Mouse (Mus musculus) adrenal gland, postnatal 0 days (tissue): ENCODE data around the gene Slc18a3. TPM values are rescaled to one million over a fixed set of nuclear protein-coding genes. Genes with fewer than 3 reads are reported as not detected.

Source experiments
- polyA plus RNA-seq: library from polyadenylated mRNA; unstranded; fragments of >200 nt; fragmentation: Nextera tagmentation; extraction: Ambion mirVana; gene quantifications from 2 replicates; pipeline ENCODE4 v1.2.1, GENCODE M21; 2015

Gene Slc18a3
- polyA plus RNA-seq, result 0.72 and 2.7 TPM in 2 replicates

DNA sequence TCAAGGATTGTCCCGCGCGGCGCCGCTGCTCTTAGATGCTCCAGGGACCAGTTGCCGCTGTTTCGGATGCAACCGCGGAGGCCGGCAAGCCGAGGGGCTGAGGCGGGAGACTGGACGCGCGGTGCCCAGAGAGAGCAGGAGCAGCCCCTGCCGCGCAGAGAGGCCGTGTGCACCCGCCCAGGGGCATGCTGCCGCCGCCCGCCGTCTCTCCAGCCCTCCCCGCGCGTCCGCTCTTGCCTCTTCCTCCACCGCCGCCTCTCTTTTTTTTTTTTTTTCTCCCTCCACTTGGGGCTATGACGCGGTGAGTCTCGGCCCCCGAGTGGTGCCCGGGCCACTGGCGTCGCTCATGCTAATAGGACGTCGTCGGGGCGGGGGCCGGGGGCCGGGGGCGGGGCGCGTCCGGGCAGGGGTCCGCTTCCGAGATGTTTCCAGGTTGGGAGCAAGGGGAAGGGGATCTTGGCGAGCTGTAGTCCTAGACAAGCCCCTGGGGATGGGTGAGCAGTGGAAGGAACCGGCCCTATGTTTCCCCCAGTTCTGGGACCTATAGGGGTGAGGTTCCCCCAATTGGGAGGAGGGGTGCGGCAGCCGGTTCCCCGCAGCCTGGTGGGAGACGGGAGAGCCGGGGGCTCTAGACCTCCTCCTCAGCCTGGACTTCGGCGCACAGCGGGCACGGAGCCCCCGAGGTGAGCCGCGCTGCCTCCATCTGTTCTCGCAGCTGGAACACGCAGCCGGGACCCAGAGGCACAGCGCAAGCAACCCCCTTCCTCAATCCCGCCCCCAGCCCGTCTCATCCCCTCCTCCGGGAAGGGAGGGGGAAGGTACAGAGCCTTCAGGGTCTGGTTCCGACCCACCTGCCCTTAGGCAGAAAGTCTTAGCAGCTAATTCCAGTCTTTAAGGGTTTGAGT lies at the start of gene Slc18a3:
Gene Slc18a3, minus strand, starts transcription at position 250 of the 905 bp plus-strand sequence.

DNA sequence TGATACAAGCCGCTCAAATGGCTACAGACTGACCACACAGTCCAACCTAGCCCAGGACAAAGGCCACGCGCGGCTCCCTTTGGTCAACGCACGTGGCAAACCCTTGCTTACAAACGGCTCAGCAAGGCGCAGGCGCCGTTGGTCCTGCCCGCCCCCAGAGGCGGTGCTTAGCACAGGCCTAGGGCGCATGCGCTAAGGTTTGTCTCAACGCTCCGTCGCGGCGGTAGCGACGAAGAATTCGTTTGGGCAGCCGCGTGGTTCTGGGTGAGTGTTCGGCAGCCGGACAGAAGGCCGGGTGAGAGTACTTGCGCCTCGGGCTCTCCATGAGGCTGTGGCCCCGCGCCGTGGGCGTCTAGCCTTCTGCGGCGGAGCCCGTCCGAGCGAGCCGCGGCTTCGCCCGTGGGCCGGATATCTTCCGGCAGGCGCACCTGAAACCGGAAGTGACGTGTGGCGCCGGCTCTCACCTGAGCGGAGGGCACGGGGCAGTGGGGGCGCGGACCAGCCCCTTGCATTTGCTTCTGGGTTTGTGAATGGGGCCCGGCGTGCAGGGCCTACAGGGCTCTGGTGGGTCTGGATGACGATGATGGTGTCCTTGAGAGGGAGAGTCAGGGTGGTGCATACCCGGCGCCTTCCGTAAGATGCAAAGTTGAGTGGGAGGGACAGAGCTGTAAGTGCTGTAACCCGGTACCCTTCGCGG lies 48.8 kb upstream of the Slc18a3 start, which contains the start of gene Ercc6:
Gene Ercc6, plus strand, starts transcription at position 186 of the 697 bp plus-strand sequence.

DNA sequence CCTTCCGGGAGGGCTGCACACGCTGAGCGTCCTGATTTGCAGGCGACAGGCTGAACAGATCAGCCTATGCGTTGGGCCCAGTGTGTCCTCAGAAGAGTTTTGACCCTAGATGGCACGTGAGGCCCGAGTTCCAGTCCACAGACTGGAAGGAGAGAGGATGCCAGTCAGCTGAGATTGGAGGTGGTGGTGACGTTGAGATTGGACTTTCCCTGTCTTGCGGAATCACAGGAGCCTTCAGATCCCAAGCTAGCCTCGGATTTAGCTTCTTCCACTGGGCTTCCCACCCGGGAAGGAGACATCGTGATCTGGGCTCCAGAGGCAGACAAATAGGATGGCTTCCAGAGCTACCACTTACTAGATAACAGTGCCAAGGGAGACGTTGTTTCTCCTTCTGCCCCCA lies 1.2 kb upstream of the Slc18a3 start, which contains the start of gene Chat:
Gene Chat, minus strand, starts transcription at position 101 of the 400 bp plus-strand sequence.

Other genes starting within 250 kb of the Slc18a3 start
- 8.6 and 11.9 TPM in 2 replicates for gene Ogdhl, start 142.8 kb downstream of the Slc18a3 start, polyA plus RNA-seq
- not detected in 2 replicates for gene 1700024G13Rik, start 76.5 kb downstream of the Slc18a3 start, polyA plus RNA-seq
- gene Chat, start 1.1 kb upstream of the Slc18a3 start, polyA plus RNA-seq, result 0.10 TPM in 1 of 2 replicates, not detected in the other
- gene Ercc6, start 48.7 kb upstream of the Slc18a3 start, polyA plus RNA-seq, result 7.9 and 8.9 TPM in 2 replicates
- gene Prrxl1, start 134.6 kb upstream of the Slc18a3 start, polyA plus RNA-seq, result 1.3 and 2.6 TPM in 2 replicates
- 0.18 TPM in 1 of 2 replicates, not detected in the other for gene 3425401B19Rik, start 220.4 kb upstream of the Slc18a3 start, polyA plus RNA-seq